Mouse (Mus musculus): ENCODE measurements around the gene Shisa5. TPM values are rescaled to one million over a fixed set of nuclear protein-coding genes. Genes with fewer than 3 reads are reported as not detected.

Gene Shisa5
- polyA plus RNA-seq, 1 experiment = 2.6 TPM

DNA sequence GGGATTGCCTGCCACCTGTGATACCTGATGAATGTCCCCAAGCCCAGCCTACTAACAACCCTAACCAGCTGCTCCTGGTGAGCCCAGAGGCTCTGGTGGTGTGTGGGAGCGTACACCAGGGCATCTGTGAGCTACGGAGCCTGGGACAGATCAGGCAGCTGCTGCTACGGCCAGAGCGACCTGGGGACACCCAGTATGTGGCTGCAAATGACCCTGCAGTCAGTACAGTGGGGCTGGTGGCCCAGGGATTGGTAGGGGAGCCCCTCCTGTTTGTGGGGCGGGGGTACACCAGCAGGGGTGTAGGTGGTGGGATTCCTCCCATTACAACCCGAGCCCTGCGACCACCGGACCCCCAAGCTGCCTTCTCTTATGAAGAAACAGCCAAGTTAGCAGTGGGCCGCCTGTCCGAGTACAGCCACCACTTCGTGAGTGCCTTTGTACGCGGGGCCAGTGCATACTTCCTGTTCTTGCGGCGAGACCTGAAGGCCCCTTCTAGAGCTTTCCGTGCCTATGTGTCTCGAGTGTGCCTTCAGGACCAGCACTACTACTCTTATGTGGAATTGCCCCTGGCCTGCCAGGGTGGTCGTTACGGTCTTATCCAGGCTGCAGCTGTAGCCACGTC, 62.1 kb downstream of the Shisa5 start:
- Histone ChIP-seq H3K9me3 (ENCODE audit: control insufficient read depth, low read length) (no peaks in the 10 kb centered on the region; the same call in 1 of the 2 replicates), H3K36me3 (ENCODE audit: control insufficient read depth) (peaks cover 15% of the 10 kb centered on the region; the same call in 1 of the 2 replicates), H3K27me3 (ENCODE audit: control insufficient read depth) (peaks cover 33% of the 10 kb centered on the region), H3K4me3 (replicated peaks) (no peak overlapping the region), H3K4me1 (ENCODE audit: control insufficient read depth) (peaks cover 2% of the 10 kb centered on the region)
- no peak for TF ChIP-seq GATA1 (IDR thresholded peaks at IDR 0.05; ENCODE audit: low read length)
- no peak for TF ChIP-seq TAL1 (IDR thresholded peaks at IDR 0.05; ENCODE audit: low read length)

DNA sequence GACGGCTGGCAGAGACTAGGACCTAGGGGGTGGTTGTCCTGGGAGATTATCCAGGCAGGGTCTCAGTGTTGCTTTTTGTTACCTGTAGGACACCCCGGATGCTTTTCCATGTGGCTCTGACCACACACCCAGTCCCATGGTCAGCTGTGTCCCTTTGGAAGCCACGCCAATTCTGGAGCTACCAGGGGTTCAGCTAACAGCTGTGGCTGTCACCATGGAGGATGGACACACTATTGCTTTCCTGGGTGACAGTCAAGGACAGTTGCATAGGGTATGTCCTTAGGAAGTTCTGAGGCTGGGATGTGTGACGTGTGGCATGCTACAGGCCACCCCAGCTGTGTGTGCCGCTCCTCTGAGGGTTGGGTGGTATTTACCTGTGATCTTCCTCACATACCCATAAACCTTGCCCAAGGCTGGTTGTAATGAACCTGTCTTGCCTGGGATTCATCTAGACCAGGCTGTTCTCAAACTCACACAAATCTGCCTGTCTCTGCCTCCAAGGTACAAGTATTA, 63.6 kb downstream of the Shisa5 start:
- peaks cover 17% of the 10 kb centered on the region for H3K27me3 ChIP-seq (ENCODE audit: control insufficient read depth)
- peaks cover 22% of the 10 kb centered on the region; the same call in 1 of the 2 replicates for H3K36me3 ChIP-seq (ENCODE audit: control insufficient read depth)
- H3K4me3 ChIP-seq (replicated peaks) = no peak overlapping the region
- no peak for TF ChIP-seq TAL1 (IDR thresholded peaks at IDR 0.05; ENCODE audit: low read length)
- no peak for TF ChIP-seq GATA1 (IDR thresholded peaks at IDR 0.05; ENCODE audit: low read length)
- H3K9me3 ChIP-seq (ENCODE audit: control insufficient read depth, low read length) = no peaks in the 10 kb centered on the region
- no peaks in the 10 kb centered on the region for H3K4me1 ChIP-seq (ENCODE audit: control insufficient read depth)

DNA sequence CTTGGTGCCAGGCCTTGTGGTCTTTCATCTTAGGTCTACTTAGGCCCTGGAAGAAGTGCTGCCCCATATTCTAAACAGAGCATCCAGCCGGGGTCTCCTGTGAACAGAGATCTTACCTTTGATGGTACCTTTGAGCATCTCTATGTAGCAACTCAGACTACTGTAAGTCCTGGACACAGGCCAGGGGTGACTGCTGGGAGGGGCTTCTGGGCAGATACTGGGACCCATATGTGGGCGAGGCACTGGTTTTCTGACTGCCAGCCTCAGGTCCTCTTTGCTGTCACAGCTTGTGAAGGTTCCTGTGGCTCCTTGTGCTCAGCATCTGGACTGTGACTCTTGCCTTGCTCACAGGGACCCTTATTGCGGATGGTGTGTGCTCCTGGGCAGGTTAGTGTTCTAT, 64.2 kb downstream of the Shisa5 start:
- H3K36me3 ChIP-seq (ENCODE audit: control insufficient read depth) = peaks cover 22% of the 10 kb centered on the region; the same call in 1 of the 2 replicates

DNA sequence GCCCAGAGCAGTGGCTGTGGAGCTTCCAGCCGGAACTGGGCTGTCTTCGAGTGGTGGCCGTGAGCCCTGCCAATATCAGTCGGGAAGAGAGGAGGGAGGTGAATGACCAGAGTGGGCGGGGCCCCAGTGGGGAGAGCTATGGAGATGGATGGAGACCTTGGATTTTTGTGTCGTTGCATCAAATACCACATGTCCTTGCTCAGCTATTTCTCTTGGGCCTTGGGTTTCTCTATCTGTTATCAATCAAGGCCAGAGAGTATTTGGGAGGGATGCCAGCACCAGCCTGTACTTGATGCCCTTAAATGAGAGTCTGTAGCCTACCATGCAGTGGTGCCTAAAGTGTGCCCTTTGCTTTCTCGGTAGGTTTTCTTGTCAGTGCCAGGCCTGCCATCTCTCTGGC, 64.9 kb downstream of the Shisa5 start:
- no peaks in the 10 kb centered on the region for H3K9me3 ChIP-seq (ENCODE audit: control insufficient read depth, low read length)
- peaks cover 24% of the 10 kb centered on the region; the same call in 1 of the 2 replicates for H3K36me3 ChIP-seq (ENCODE audit: control insufficient read depth)
- H3K4me3 ChIP-seq (replicated peaks) = no peak overlapping the region
- H3K27me3 ChIP-seq (ENCODE audit: control insufficient read depth) = peaks cover 6% of the 10 kb centered on the region
- TF ChIP-seq GATA1 (IDR thresholded peaks at IDR 0.05; ENCODE audit: low read length) = no peak
- TF ChIP-seq TAL1 (IDR thresholded peaks at IDR 0.05; ENCODE audit: low read length) = no peak
- no peaks in the 10 kb centered on the region for H3K4me1 ChIP-seq (ENCODE audit: control insufficient read depth)

More for the DNA sequence above, 64.2 kb downstream of the Shisa5 start:
- H3K9me3 ChIP-seq (ENCODE audit: control insufficient read depth, low read length) = no peaks in the 10 kb centered on the region
- TF ChIP-seq TAL1 (IDR thresholded peaks at IDR 0.05; ENCODE audit: low read length) (no peak), GATA1 (IDR thresholded peaks at IDR 0.05; ENCODE audit: low read length) (no peak)
- H3K4me3 ChIP-seq (replicated peaks) = no peak overlapping the region
- peaks cover 11% of the 10 kb centered on the region for H3K27me3 ChIP-seq (ENCODE audit: control insufficient read depth)
- no peaks in the 10 kb centered on the region for H3K4me1 ChIP-seq (ENCODE audit: control insufficient read depth)

DNA sequence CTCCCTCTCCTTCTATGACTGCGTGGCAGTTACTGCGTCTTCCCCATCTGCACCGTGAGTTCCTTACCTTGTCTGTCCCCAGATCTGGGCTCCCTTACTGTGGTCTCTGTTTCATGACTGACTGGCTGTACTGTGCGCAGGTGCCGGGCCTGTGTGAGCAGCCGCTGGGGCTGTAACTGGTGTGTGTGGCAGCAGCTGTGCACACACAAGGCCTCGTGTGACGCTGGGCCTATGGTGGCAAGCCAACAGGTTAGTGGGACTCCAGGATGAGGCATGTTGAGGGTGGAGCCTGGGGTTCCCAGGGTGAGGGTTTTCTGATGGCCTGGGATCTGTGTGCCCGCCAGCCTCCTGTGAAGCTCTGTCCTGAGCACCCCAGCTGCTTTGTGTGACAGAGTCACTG, 65.7 kb downstream of the Shisa5 start:
- H3K4me1 ChIP-seq (ENCODE audit: control insufficient read depth) = no peaks in the 10 kb centered on the region
- no peak overlapping the region for H3K4me3 ChIP-seq (replicated peaks)
- no peaks in the 10 kb centered on the region for H3K9me3 ChIP-seq (ENCODE audit: control insufficient read depth, low read length)
- H3K36me3 ChIP-seq (ENCODE audit: control insufficient read depth) = peaks cover 25% of the 10 kb centered on the region; the same call in 1 of the 2 replicates
- no peaks in the 10 kb centered on the region for H3K27me3 ChIP-seq (ENCODE audit: control insufficient read depth)
- no peak for TF ChIP-seq GATA1 (IDR thresholded peaks at IDR 0.05; ENCODE audit: low read length)
- TF ChIP-seq TAL1 (IDR thresholded peaks at IDR 0.05; ENCODE audit: low read length) = no peak

DNA sequence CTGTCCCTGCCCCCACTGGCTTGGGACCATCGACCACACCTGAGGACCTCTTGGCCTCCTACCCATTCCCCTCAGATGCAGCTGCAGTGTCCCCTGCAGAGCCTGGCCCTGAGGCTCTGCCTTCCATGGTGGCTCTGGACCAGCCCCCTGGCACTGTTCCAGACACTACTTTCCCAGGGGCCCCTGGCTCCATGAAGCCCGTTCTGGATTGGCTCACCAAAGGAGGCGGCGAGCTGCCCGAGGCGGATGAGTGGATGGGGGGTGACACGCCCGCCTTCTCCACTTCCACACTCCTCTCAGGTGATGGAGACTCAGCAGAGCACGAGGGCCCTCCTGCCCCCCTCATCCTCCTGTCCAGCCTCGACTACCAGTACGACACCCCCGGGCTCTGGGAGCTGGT, 66.6 kb downstream of the Shisa5 start:
- no peak overlapping the region for H3K4me3 ChIP-seq (replicated peaks)
- H3K36me3 ChIP-seq (ENCODE audit: control insufficient read depth) = peaks cover 31% of the 10 kb centered on the region; the same call in 1 of the 2 replicates
- H3K9me3 ChIP-seq (ENCODE audit: control insufficient read depth, low read length) = no peaks in the 10 kb centered on the region
- no peaks in the 10 kb centered on the region for H3K27me3 ChIP-seq (ENCODE audit: control insufficient read depth)
- no peak for TF ChIP-seq TAL1 (IDR thresholded peaks at IDR 0.05; ENCODE audit: low read length)
- no peak for TF ChIP-seq GATA1 (IDR thresholded peaks at IDR 0.05; ENCODE audit: low read length)
- H3K4me1 ChIP-seq (ENCODE audit: control insufficient read depth) = no peaks in the 10 kb centered on the region

DNA sequence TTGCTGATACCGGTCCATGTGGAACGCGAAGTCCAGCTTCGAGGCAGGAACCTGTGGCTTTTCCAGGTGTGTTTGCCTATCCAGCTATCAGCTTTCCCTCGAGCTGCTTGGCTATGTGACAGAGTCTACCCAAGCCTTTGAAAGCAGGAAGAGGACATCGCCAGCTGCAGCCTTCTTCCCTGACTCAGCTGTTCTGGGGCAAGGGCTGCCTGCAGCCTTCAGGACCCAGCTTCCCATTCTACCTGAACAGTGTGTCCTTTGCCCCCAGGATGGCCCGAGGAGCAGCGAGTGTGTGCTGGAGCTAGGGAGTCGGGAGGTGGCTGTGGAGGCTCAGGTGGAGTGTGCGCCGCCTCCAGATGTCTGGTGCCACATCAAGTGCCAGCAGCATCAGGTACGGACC, 67.3 kb downstream of the Shisa5 start:
- TF ChIP-seq GATA1 (IDR thresholded peaks at IDR 0.05; ENCODE audit: low read length) = no peak
- no peak for TF ChIP-seq TAL1 (IDR thresholded peaks at IDR 0.05; ENCODE audit: low read length)
- Histone ChIP-seq H3K4me3 (replicated peaks) (no peak overlapping the region), H3K4me1 (ENCODE audit: control insufficient read depth) (no peaks in the 10 kb centered on the region), H3K36me3 (ENCODE audit: control insufficient read depth) (peaks cover 31% of the 10 kb centered on the region; the same call in 1 of the 2 replicates), H3K27me3 (ENCODE audit: control insufficient read depth) (no peaks in the 10 kb centered on the region), H3K9me3 (ENCODE audit: control insufficient read depth, low read length) (no peaks in the 10 kb centered on the region)

DNA sequence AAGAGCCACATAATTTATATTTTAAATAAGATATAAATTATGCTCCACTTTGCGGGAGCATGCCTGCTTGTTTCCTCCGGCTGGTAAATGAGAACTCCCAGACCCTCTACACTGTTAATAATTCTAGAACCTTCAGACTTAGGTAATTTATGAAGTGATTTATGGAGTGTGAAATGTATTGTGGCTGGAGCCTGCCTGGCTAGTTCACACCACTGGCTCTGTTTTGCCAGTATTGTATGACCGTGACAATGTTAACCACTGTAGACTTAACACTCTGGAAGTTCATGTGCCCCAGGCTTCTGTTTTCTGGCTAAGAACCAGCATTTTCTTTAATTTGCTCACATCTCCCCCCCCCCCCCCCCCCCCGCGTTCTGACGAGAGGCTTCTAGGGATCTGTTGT, 69.0 kb downstream of the Shisa5 start:
- TF ChIP-seq GATA1 (IDR thresholded peaks at IDR 0.05; ENCODE audit: low read length) (no peak), TAL1 (IDR thresholded peaks at IDR 0.05; ENCODE audit: low read length) (no peak)
- Histone ChIP-seq H3K36me3 (ENCODE audit: control insufficient read depth) (peaks cover 29% of the 10 kb centered on the region; the same call in 1 of the 2 replicates), H3K4me3 (replicated peaks) (no peak overlapping the region), H3K9me3 (ENCODE audit: control insufficient read depth, low read length) (no peaks in the 10 kb centered on the region), H3K4me1 (ENCODE audit: control insufficient read depth) (no peaks in the 10 kb centered on the region), H3K27me3 (ENCODE audit: control insufficient read depth) (no peaks in the 10 kb centered on the region)

Other genes with a start within 250 kb of the Shisa5 start
- gene Nckipsd, start 230.2 kb upstream of the Shisa5 start, polyA plus RNA-seq (2012) = 0.14 and 1.5 TPM in 2 replicates
- gene Celsr3, start 212.2 kb upstream of the Shisa5 start, polyA plus RNA-seq (2012) = 0.01 TPM in 2 replicates
- gene Slc26a6, start 185.3 kb upstream of the Shisa5 start, polyA plus RNA-seq (2012) = 0.15 and 0.26 TPM in 2 replicates
- gene Tmem89, start 123.9 kb upstream of the Shisa5 start, polyA plus RNA-seq (2012) = not detected in 2 replicates
- gene Uqcrc1, start 101.9 kb upstream of the Shisa5 start, polyA plus RNA-seq (2012) = 51.8 and 56.5 TPM in 2 replicates
- 0.02 and 0.05 TPM in 2 replicates for gene Col7a1, start 85.0 kb upstream of the Shisa5 start, polyA plus RNA-seq (2012)
- gene Ucn2, start 52.6 kb upstream of the Shisa5 start, polyA plus RNA-seq (2012) = not detected in 2 replicates
- 0.04 and 0.05 TPM in 2 replicates for gene Pfkfb4, start 46.8 kb upstream of the Shisa5 start, polyA plus RNA-seq (2012)
- gene Trex1, start 21.2 kb downstream of the Shisa5 start, polyA plus RNA-seq (2012) = 0.74 and 1.6 TPM in 2 replicates
- gene Atrip, start 35.6 kb downstream of the Shisa5 start, polyA plus RNA-seq (2012) = 0.22 and 0.27 TPM in 2 replicates
- 0.84 and 0.85 TPM in 2 replicates for gene Ccdc51, start 43.9 kb downstream of the Shisa5 start, polyA plus RNA-seq (2012)
- gene Tma7, start 44.0 kb downstream of the Shisa5 start, polyA plus RNA-seq (2012) = 68.0 and 97.9 TPM in 2 replicates
- under 0.01 and 0.07 TPM in 2 replicates for gene Plxnb1, start 56.8 kb downstream of the Shisa5 start, polyA plus RNA-seq (2012)
- not detected in 2 replicates for gene Fbxw21, start 123.5 kb downstream of the Shisa5 start, polyA plus RNA-seq (2012)
- not detected in 2 replicates for gene Fbxw13, start 157.4 kb downstream of the Shisa5 start, polyA plus RNA-seq (2012)
- gene Fbxw20, start 196.2 kb downstream of the Shisa5 start, polyA plus RNA-seq (2012) = not detected in 2 replicates
- not detected in 2 replicates for gene Fbxw14, start 249.1 kb downstream of the Shisa5 start, polyA plus RNA-seq (2012)